Mouse (Mus musculus): ENCODE measurements around the gene Olfr470.
"Not testable (repeated sequence)": the region's sequence is repeated elsewhere in the genome, so short reads cannot be mapped to it uniquely, and the experiment has no call there.

The Olfr470 gene

DNA sequence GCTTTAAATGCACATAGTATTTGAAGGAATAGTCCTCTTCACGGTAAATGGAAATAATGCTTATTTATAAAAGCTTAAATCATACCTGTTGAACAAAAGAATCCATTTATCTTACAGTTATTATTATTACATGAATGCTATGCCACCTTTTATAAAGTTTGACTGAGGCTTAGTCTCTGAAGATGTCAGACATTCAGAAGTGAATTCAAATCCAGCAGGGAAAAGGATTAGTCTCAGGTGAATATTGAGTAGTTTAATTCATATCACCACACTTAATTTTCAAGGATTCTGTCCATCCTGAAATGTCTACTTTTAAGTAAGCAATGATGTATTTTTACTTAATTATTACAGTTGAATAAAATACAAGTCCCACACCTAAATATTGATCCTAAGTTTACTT is at the start of gene Olfr470:
Gene Olfr470 (minus strand): TSS at position 101 of the 400 bp plus-strand sequence.
- in situ Hi-C loops (cut with MboI), result not testable (repeated sequence)

DNA sequence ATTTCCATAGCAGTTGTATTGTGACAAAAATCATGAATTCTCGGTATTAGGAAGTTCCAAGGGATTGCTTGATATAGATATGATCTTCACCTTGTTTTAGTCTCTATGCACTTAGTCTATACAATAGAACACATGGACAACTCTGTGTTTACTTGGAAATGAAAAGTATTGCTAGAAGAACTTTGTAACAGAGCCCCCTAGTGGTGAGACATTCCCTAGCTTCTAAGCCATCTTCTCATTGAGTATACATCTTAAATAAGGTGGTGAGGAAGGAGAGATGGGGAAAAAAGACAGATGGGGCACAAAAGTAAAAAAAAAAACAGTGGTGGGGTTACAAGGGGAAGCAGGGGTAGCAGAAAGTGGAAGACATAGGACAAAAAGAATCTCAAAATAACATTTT is 5.6 kb downstream of the Olfr470 start:
- in situ Hi-C loops (cut with MboI), result no loop called here

DNA sequence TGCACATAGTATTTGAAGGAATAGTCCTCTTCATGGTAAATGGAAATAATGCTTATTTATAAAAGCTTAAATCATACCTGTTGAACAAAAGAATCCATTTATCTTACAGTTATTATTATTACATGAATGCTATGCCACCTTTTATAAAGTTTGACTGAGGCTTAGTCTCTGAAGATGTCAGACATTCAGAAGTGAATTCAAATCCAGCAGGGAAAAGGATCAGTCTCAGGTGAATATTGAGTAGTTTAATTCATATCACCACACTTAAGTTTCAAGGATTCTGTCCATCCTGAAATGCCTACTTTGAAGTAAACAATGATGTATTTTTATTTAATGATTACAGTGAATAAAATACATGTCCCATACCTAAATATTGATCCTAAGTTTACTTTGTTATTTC is 21.8 kb downstream of the Olfr470 start, which contains the start of gene Olfr469:
Gene Olfr469 (minus strand): TSS at position 101 of the 400 bp plus-strand sequence.
- in situ Hi-C loops (cut with MboI), result not testable (repeated sequence)

DNA sequence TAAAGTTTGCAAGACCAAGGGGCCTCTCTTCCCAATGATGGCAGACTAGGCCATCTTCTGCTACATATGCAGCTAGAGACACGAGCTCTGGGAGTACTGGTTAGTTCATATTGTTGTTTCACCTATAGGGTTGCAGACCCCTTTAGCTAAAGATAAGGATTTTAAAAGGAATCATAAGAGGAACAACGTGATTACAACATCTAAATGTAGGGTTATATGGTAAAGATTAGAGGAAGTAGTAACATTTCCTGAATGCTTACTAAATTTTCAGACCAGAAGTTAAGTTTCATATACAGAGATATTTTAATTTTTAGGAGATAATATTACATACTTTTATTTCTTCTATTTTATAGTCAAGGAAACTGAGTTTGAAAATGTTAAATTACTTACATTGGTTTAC is 23.4 kb downstream of the Olfr470 start:
- in situ Hi-C loops (cut with MboI), result not testable (repeated sequence)

DNA sequence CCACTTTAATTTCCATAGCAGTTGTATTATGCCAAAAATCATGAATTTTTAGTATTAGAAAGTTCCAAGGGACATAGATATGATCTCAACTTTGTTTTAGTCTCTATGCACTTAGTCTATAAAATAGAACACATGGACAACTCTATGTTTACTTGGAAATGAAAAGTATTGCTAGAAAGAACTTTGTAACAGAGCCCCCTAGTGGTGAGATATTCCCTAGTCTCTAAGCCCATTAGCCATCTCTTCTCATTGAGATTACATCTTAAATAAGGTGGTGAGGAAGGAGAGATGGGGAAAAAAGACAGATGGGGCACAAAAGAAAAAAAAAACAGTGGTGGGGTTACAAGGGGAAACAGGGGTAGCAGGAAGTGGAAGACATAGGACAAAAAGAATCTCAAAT is 27.8 kb downstream of the Olfr470 start:
- in situ Hi-C loops (cut with MboI), result no loop called here

DNA sequence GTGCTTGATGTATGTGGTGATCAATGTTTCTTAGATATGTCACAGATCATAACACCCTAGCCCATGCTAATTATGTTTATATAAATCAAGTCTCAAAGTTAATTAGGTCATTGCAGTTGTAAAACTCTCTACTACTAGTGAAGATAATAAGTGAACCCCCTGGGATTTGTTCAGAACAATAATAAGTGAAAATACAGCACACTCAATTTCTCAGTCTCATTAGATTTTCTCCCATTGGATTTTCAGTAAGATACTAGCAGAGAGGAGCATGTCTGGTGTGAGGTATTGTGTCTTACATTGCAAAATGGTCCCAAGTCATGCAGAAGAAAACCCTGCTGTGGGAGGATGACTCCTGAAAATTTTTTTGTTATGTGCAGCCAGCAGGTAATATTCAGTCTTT is 35.3 kb downstream of the Olfr470 start, which contains the start of gene Olfr467:
Gene Olfr467 (plus strand): TSS at position 301 of the 400 bp plus-strand sequence.
- in situ Hi-C loops (cut with MboI), result no loop called here

DNA sequence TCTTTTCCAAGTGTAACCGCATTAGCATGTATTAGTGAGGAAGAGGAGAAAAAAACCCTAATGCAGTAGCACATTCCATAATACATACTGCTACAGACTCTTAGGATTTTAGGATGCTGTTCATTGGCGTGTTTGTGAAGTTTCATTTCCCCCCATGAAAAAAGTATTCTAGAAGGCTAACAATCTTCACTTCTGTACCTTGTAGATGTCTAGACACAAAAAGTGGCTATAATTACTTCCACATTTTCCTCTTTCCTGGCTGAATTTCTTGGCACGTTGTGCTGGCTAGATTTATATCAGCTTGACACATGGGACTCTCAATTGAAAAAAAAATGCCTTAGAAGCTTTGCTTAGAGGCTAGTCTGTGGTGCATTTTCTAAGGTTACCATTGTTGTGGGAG is 45.2 kb downstream of the Olfr470 start:
- in situ Hi-C loops (cut with MboI), result no loop called here

DNA sequence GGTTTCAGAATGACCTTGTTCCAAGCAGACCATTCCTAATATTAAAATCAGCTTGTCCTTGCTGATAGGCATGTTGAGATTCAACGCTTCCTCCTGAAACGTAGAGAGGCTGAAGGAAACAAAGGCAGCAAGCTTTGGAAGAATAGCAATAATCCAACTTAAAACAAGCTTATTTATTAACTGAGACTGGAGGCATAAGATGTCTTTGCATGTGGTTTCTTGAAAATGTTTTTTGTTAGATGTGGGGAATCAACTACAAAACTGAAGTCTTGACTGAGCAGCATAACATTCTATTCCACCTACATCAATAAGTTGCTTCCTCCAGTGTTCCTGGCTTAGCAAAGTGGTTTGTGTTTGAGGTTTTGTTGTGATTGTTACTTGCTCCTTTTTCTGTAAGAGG is 46.2 kb downstream of the Olfr470 start, which contains the start of gene Ovch2:
Gene Ovch2 (minus strand): TSS at position 101 of the 400 bp plus-strand sequence.
- in situ Hi-C loops (cut with MboI), result no loop called here

DNA sequence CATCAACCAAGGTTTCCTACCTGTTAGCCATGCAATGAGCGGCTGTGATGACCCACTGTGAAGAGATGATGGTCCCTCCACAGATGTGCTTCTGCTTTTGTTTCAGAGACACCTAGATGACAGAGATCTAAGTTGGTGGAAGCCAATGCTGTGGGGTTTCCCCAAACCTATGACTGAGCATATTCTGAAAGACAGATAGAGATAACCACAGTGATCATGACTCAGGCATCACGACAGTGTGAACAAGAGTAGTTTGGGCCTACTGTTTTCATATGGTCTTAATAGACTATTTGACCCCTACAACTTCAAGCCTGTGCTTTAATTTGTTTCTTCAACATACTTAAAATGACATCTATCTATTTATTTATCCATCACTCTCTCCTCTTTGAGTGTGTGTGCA is 50.8 kb downstream of the Olfr470 start:
- in situ Hi-C loops (cut with MboI), result no loop called here
